Mouse (Mus musculus): Measurements from ENCODE around the gene Stag1. TPM values are rescaled to one million over a fixed set of nuclear protein-coding genes. Genes with fewer than 3 reads are reported as not detected.
"Not testable (repeated sequence)": the region's sequence is repeated elsewhere in the genome, so short reads cannot be mapped to it uniquely, and the experiment has no call there.

The Stag1 gene
- polyA plus RNA-seq, 1 experiment from 2014 or later = 57.1 TPM

DNA sequence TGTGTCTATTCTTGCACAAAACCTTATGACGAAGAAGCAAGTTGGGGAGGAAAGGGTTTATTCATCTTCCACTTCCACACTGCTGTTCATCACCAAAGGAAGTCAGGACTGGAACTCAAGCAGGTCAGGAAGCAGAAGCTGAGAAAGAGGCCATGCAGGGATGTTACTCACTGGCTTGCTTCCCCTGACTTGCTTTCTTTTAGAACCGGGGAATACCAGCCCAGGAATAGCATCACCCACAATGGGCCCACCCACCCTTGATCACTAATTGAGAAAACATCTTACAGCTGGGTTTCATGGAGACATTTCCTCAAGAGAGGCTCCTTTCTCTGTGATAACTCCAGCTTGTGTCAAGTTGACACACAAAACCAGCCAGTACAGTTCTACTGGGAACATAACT, 179.6 kb downstream of the Stag1 start:
- WGBS = 81% methylated on average over 2 of the region's 2 CpGs
- H3K9ac ChIP-seq (ENCODE audit: low read length) = not testable (repeated sequence)

DNA sequence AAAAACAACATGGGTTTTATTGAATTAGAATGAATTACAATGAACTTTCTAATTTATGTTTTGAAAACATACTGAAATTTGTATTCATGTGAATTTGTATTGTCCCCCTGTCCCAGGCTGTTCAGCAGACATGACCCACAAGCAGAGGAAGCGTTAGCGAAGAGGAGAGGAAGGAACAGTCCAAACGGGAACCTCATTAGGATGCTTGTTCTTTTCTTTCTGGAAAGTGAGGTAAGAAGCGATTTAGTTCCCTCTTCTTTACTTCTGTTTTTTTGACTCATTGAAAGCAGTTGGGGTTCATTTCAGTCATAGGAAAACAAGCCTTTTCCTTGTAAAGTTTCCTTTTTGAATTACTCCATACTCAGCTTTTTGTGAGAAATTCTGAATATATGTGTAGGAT, 268.4 kb downstream of the Stag1 start:
- ATAC-seq (ENCODE audit: low FRiP score) (no peak), DNase-seq (ENCODE audit: low spot score, missing footprints) (peak; percentile 21)
- Histone ChIP-seq H3K4me3 (ENCODE audit: low read depth, low read length) (no peak overlapping the region), H3K9ac (ENCODE audit: low read length) (no peak overlapping the region), H3K27me3 (ENCODE audit: control insufficient read depth, insufficient read depth, low read length) (no peaks in the 10 kb centered on the region), H3K4me1 (ENCODE audit: control insufficient read depth, insufficient read depth, low read length) (no peaks in the 10 kb centered on the region), H3K27ac (ENCODE audit: low read depth, low read length) (no peak overlapping the region), H3K36me3 (ENCODE audit: control insufficient read depth, insufficient read depth, low read length) (no peaks in the 10 kb centered on the region), H3K9me3 (ENCODE audit: control insufficient read depth, low read length) (no peaks in the 10 kb centered on the region), H3K4me2 (no peak overlapping the region)
- 91% methylated on average over 4 of the region's 4 CpGs for WGBS

More for the DNA sequence above, 179.6 kb downstream of the Stag1 start:
- H3K27me3 ChIP-seq (ENCODE audit: control insufficient read depth, insufficient read depth, low read length); H3K36me3 ChIP-seq (ENCODE audit: control insufficient read depth, insufficient read depth, low read length); ATAC-seq (ENCODE audit: low FRiP score); H3K27ac ChIP-seq (ENCODE audit: low read depth, low read length); DNase-seq (ENCODE audit: low spot score, missing footprints); H3K4me2 ChIP-seq; H3K9me3 ChIP-seq (ENCODE audit: control insufficient read depth, low read length); H3K4me3 ChIP-seq (ENCODE audit: low read depth, low read length); H3K4me1 ChIP-seq (ENCODE audit: control insufficient read depth, insufficient read depth, low read length): not testable (repeated sequence)

DNA sequence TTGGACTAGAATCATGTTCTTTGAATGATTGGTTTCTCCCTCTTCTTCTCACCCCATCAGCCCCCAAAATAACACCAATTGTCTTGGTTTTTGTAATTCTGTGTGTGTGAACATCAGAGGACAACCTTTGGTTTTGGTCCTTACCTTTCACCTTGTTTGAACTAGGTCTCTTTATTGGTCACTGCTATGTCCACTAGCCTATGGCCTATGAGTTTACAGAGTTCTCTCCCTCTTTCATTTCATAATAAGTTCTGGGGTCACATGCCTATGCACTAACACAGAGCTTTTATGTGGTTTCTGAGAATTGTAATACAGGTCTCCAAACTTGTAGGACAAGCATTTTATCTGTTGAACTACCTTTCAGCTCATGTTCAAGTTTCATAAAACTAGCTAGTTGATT, 272.0 kb downstream of the Stag1 start:
- no peak overlapping the region for H3K4me2 ChIP-seq
- ATAC-seq (ENCODE audit: low FRiP score) (no peak), DNase-seq (ENCODE audit: low spot score, missing footprints) (peak; percentile 77)
- no peaks in the 10 kb centered on the region for H3K36me3 ChIP-seq (ENCODE audit: control insufficient read depth, insufficient read depth, low read length)
- H3K9ac ChIP-seq (ENCODE audit: low read length) = no peak overlapping the region
- H3K4me1 ChIP-seq (ENCODE audit: control insufficient read depth, insufficient read depth, low read length) = no peaks in the 10 kb centered on the region
- no peak overlapping the region for H3K4me3 ChIP-seq (ENCODE audit: low read depth, low read length)
- H3K27ac ChIP-seq (ENCODE audit: low read depth, low read length) = no peak overlapping the region
- no peaks in the 10 kb centered on the region for H3K9me3 ChIP-seq (ENCODE audit: control insufficient read depth, low read length)
- no peaks in the 10 kb centered on the region for H3K27me3 ChIP-seq (ENCODE audit: control insufficient read depth, insufficient read depth, low read length)

- Histone ChIP-seq H3K4me2 (no peak overlapping the region), H3K9me3 (ENCODE audit: control insufficient read depth, low read length) (no peaks in the 10 kb centered on the region), H3K4me3 (ENCODE audit: low read depth, low read length) (no peak overlapping the region), H3K27me3 (ENCODE audit: control insufficient read depth, insufficient read depth, low read length) (no peaks in the 10 kb centered on the region), H3K27ac (ENCODE audit: low read depth, low read length) (no peak overlapping the region), H3K4me1 (ENCODE audit: control insufficient read depth, insufficient read depth, low read length) (no peaks in the 10 kb centered on the region), H3K9ac (ENCODE audit: low read length) (no peak overlapping the region), H3K36me3 (ENCODE audit: control insufficient read depth, insufficient read depth, low read length) (no peaks in the 10 kb centered on the region)
- ATAC-seq (ENCODE audit: low FRiP score) (no peak), DNase-seq (ENCODE audit: low spot score, missing footprints) (no peak)
- WGBS = 95% methylated on average over 1 of the region's 1 CpGs
Observed at GRCm38 (mm10) chr9:100896111-100896510, 298.5 kb downstream of the Stag1 start.

- Histone ChIP-seq H3K4me3 (ENCODE audit: low read depth, low read length) (no peak overlapping the region), H3K36me3 (ENCODE audit: control insufficient read depth, insufficient read depth, low read length) (no peaks in the 10 kb centered on the region), H3K9ac (ENCODE audit: low read length) (no peak overlapping the region), H3K9me3 (ENCODE audit: control insufficient read depth, low read length) (no peaks in the 10 kb centered on the region), H3K4me2 (no peak overlapping the region), H3K27ac (ENCODE audit: low read depth, low read length) (no peak overlapping the region), H3K27me3 (ENCODE audit: control insufficient read depth, insufficient read depth, low read length) (no peaks in the 10 kb centered on the region), H3K4me1 (ENCODE audit: control insufficient read depth, insufficient read depth, low read length) (no peaks in the 10 kb centered on the region)
- no peak for ATAC-seq (ENCODE audit: low FRiP score)
- DNase-seq (ENCODE audit: low spot score, missing footprints) = no peak
- WGBS = 86% methylated on average over 4 of the region's 4 CpGs
Observed at GRCm38 (mm10) chr9:100898042-100898441, 300.4 kb downstream of the Stag1 start.

DNA sequence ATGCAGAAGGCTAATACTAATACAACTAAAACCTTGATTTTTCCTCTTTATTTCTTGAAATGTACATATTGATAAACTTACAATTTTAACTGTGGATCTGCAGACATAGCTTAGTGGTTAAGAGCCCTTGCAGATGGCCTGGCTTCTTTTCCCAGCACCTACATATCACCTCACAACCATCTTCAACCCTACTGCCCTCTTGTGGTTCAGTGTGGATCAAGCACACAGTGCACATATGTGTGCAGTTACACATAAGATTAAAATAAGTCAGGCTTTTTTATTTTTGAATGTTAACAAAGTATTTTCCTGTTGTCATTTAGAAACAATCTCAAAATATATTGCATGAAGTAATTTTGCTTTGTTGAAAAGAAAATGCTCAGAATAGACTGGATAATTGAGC, 312.8 kb downstream of the Stag1 start:
- Histone ChIP-seq H3K9me3 (ENCODE audit: control insufficient read depth, low read length) (no peaks in the 10 kb centered on the region), H3K36me3 (ENCODE audit: control insufficient read depth, insufficient read depth, low read length) (no peaks in the 10 kb centered on the region), H3K4me1 (ENCODE audit: control insufficient read depth, insufficient read depth, low read length) (no peaks in the 10 kb centered on the region), H3K27me3 (ENCODE audit: control insufficient read depth, insufficient read depth, low read length) (no peaks in the 10 kb centered on the region), H3K9ac (ENCODE audit: low read length) (no peak overlapping the region), H3K4me2 (no peak overlapping the region), H3K4me3 (ENCODE audit: low read depth, low read length) (no peak overlapping the region), H3K27ac (ENCODE audit: low read depth, low read length) (no peak overlapping the region)
- no peak for DNase-seq (ENCODE audit: low spot score, missing footprints)
- ATAC-seq (ENCODE audit: low FRiP score) = no peak

DNA sequence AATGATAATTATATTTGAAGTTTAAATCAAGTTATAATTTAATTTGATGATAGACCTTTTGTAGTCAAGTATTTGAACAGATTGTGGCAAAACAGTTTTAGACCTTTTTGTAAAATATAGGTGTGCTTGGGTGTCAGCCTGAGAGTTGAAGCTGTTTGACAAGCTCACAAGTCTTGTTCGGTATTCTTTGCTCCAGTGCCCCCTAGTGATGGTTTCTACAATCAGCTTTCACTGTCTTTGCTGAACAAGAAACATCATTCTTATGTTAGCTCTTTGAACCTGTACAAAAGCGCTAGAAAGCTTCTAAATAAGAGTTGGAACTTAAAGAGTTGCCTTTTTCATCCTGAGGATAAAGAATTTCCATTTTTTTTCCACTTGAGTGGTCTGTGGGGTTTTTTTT, 319.5 kb downstream of the Stag1 start:
- DNase-seq (ENCODE audit: low spot score, missing footprints) = no peak
- H3K4me2 ChIP-seq = no peak overlapping the region
- H3K36me3 ChIP-seq (ENCODE audit: control insufficient read depth, insufficient read depth, low read length) = no peaks in the 10 kb centered on the region
- no peaks in the 10 kb centered on the region for H3K9me3 ChIP-seq (ENCODE audit: control insufficient read depth, low read length)
- H3K4me1 ChIP-seq (ENCODE audit: control insufficient read depth, insufficient read depth, low read length) = no peaks in the 10 kb centered on the region
- no peak overlapping the region for H3K9ac ChIP-seq (ENCODE audit: low read length)
- no peaks in the 10 kb centered on the region for H3K27me3 ChIP-seq (ENCODE audit: control insufficient read depth, insufficient read depth, low read length)
- H3K27ac ChIP-seq (ENCODE audit: low read depth, low read length) = no peak overlapping the region
- no peak for ATAC-seq (ENCODE audit: low FRiP score)
- no peak overlapping the region for H3K4me3 ChIP-seq (ENCODE audit: low read depth, low read length)
- 69% methylated on average over 2 of the region's 2 CpGs for WGBS

DNA sequence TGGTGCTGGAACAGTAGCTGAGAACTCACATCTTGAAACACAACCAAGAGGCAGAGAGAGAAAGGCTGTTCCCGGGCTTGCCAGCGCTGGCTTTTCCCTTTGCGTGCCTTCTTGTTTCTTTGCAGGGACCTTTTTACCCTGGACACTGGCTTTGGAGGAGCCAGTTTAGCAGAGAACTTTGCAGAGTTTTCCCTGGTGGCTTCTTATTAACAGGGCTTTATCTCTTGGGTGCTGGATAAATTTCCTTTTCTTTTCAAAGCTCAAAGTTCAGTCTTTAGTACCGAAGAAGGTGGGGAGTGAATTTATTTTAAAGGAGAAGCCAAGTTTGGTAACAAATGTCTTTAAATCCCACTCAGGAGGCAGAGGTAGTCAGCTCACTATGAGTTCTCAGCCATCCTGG, 329.0 kb downstream of the Stag1 start:
- no peak for ATAC-seq (ENCODE audit: low FRiP score)
- peaks cover 5% of the 10 kb centered on the region; the same call in 1 of the 2 replicates for H3K36me3 ChIP-seq (ENCODE audit: control insufficient read depth, insufficient read depth, low read length)

GRCm38 (mm10) chr9:100942042-100942441, 344.4 kb downstream of the Stag1 start:
- Histone ChIP-seq H3K36me3 (ENCODE audit: control insufficient read depth, insufficient read depth, low read length) (no peaks in the 10 kb centered on the region), H3K4me3 (ENCODE audit: low read depth, low read length) (no peak overlapping the region), H3K27ac (ENCODE audit: low read depth, low read length) (no peak overlapping the region), H3K9me3 (ENCODE audit: control insufficient read depth, low read length) (no peaks in the 10 kb centered on the region), H3K27me3 (ENCODE audit: control insufficient read depth, insufficient read depth, low read length) (no peaks in the 10 kb centered on the region), H3K4me1 (ENCODE audit: control insufficient read depth, insufficient read depth, low read length) (no peaks in the 10 kb centered on the region), H3K4me2 (no peak overlapping the region), H3K9ac (ENCODE audit: low read length) (no peak overlapping the region)
- DNase-seq (ENCODE audit: low spot score, missing footprints) (no peak), ATAC-seq (ENCODE audit: low FRiP score) (no peak)
- WGBS = 37% methylated on average over 2 of the region's 2 CpGs

More for the DNA sequence above, 329.0 kb downstream of the Stag1 start:
- H3K27me3 ChIP-seq (ENCODE audit: control insufficient read depth, insufficient read depth, low read length) = no peaks in the 10 kb centered on the region
- H3K4me1 ChIP-seq (ENCODE audit: control insufficient read depth, insufficient read depth, low read length) = no peaks in the 10 kb centered on the region
- DNase-seq (ENCODE audit: low spot score, missing footprints) = no peak
- H3K9ac ChIP-seq (ENCODE audit: low read length) = no peak overlapping the region
- no peaks in the 10 kb centered on the region for H3K9me3 ChIP-seq (ENCODE audit: control insufficient read depth, low read length)
- WGBS = 98% methylated on average over 4 of the region's 4 CpGs
- no peak overlapping the region for H3K4me3 ChIP-seq (ENCODE audit: low read depth, low read length)
- no peak overlapping the region for H3K27ac ChIP-seq (ENCODE audit: low read depth, low read length)
- no peak overlapping the region for H3K4me2 ChIP-seq
